Mouse (Mus musculus) brain, embryonic 14.5 days (tissue): ENCODE data around the gene Baiap2.

Source experiments
- CTCF ChIP-seq: fragments of 200-500 bp; IDR thresholded peaks from 2 replicates; pipeline ENCODE4 v1.5.1; 2012; ENCODE audit warnings: inconsistent platforms, mild to moderate bottlenecking, moderate library complexity, borderline replicate concordance; ENCODE audit not compliant: insufficient read depth, insufficient read length; ENCODE audit errors: extremely low read depth
- POLR2A ChIP-seq: fragments of 200-500 bp; IDR thresholded peaks from 2 replicates; pipeline ENCODE4 v1.6.1; 2012; ENCODE audit warnings: mild to moderate bottlenecking, inconsistent platforms, borderline replicate concordance; ENCODE audit not compliant: poor library complexity, insufficient read depth, insufficient read length, severe bottlenecking; ENCODE audit errors: extremely low read depth

- no peak for TF ChIP-seq CTCF
- no peak for TF ChIP-seq POLR2A
Observed at GRCm38 (mm10) chr11:119954233-119954632, 11.7 kb downstream of the Baiap2 start.
